Mouse (Mus musculus): ENCODE results near the gene Scgb2b18.
"Not testable (repeated sequence)": the region's sequence is repeated elsewhere in the genome, so short reads cannot be mapped to it uniquely, and the experiment has no call there.

Scgb2b18 gene

GRCm38 (mm10) chr7:33173764-33174163, at the start of gene Scgb2b18:
Gene Scgb2b18 (minus strand): TSS chr7:33173864.
- not testable (repeated sequence) for DNase-seq (ENCODE audit: low read depth)

- not testable (repeated sequence) for DNase-seq (ENCODE audit: low read depth)
These were observed 11.6 kb upstream of the Scgb2b18 start, which contains the start of gene Scgb1b18 for GRCm38 (mm10) chr7:33185268-33185667. Gene Scgb1b18 (plus strand): TSS chr7:33185568.

All from NIH3T3 (cell line).